ENCODE assay signal across 26 mouse cellular contexts in genomic region chr9:58404412-58404811, GRCm38 (mm10). TPM values are rescaled to one million over a fixed set of nuclear protein-coding genes. Genes with fewer than 3 reads are reported as not detected.
"Had no signal": no experiment of that assay in that cellular context is flagged by ENCODE, and none has a peak within 500 bp of the region (broad histone marks: within the 10 kb centered on the region; RNA-seq: fewer than 3 reads in every experiment).

No protein-coding gene starts in this region.

- H3K4me1 ChIP-seq: liver, embryonic 12.5 days; midbrain, embryonic 10.5 days; midbrain, embryonic 12.5 days had no signal

- ATAC-seq: liver, embryonic 12.5 days had no signal

- H3K27me3 ChIP-seq: liver, embryonic 12.5 days; midbrain, embryonic 12.5 days; neural tube, embryonic 13.5 days; neural tube, embryonic 15.5 days had no signal

- H3K27ac ChIP-seq: liver, embryonic 12.5 days; liver, embryonic 14.5 days; midbrain, embryonic 10.5 days; midbrain, embryonic 12.5 days; neural tube, embryonic 13.5 days; neural tube, embryonic 15.5 days had no signal

- H3K9me3 ChIP-seq: liver, embryonic 12.5 days; midbrain, embryonic 10.5 days; midbrain, embryonic 12.5 days; neural tube, embryonic 13.5 days; neural tube, embryonic 15.5 days had no signal

- H3K36me3 ChIP-seq: liver, embryonic 12.5 days; midbrain, embryonic 10.5 days; midbrain, embryonic 12.5 days; neural tube, embryonic 13.5 days; neural tube, embryonic 15.5 days had no signal

- DNase-seq: midbrain, embryonic 14.5 days; retina, postnatal 1 day; right cerebral cortex, adult 18-20 months; right cerebral cortex, postnatal 25 days; right cerebral cortex, postnatal 4 days; spleen, adult 18-20 months; thymus, adult 18-20 months; thymus, postnatal 14 days; thymus, postnatal 36 days had no signal

- H3K9ac ChIP-seq: liver, embryonic 12.5 days; liver, embryonic 14.5 days; midbrain, embryonic 12.5 days; neural tube, embryonic 13.5 days; neural tube, embryonic 15.5 days had no signal

- H3K4me2 ChIP-seq: liver, embryonic 12.5 days; midbrain, embryonic 12.5 days; neural tube, embryonic 13.5 days; neural tube, embryonic 15.5 days had no signal

- H3K4me3 ChIP-seq: liver, embryonic 12.5 days; midbrain, embryonic 10.5 days; midbrain, embryonic 12.5 days; neural tube, embryonic 13.5 days; neural tube, embryonic 15.5 days had no signal

RNA-seq across cellular contexts. Expression of gene Tbc1d21, which starts 34.2 kb away (rescaled TPM):
- total RNA-seq: liver, adult 2 months; megakaryocyte, adult 5-6 weeks; megakaryocyte-erythroid progenitor cell, adult 5-6 weeks; midbrain, postnatal 0 days; monocyte, adult 5-6 weeks had no signal
- polyA plus RNA-seq: liver, adult 2 months; liver, embryonic 12.5 days; liver, embryonic 14.5 days; liver, embryonic 16.5 days; lung, embryonic 16.5 days; midbrain, embryonic 10.5 days; midbrain, embryonic 12.5 days; midbrain, embryonic 14.5 days; midbrain, postnatal 0 days; neural tube, embryonic 11.5 days; neural tube, embryonic 13.5 days; neural tube, embryonic 15.5 days; small intestine, adult 2 months; stomach, embryonic 14.5 days; thymus, postnatal 0 days had no signal
